Mouse (Mus musculus): ENCODE results near the gene Tmprss11g. TPM values are rescaled to one million over a fixed set of nuclear protein-coding genes. Genes with fewer than 3 reads are reported as not detected.

Tmprss11g gene
- polyA plus RNA-seq (2012; rRNA removed), result not detected in 2 replicates

DNA sequence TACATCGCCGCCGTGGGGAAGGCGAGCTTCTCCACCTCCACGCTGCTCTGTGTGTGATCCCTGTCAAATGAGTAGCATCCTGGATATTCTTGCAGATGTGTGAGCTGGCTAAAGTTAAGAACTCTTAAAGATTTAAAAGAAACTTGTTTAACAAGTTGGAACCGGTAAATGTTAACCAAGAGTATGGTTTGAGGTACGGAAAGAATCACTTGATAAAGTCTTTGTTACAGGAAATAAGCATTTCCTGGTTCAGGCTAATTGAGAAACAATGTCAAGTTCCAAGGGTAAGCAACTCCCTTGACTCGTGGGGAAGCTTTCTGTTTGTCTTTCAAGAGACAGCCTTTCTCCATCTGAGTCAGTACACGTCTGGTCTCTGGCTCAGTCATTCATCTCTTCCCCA is at the start of gene Tmprss11g:
Tmprss11g (minus strand) TSS at position 101 of the 400 bp plus-strand sequence.
- H3K4me1 ChIP-seq (ENCODE audit: control insufficient read depth, insufficient read depth, low read length), result no peaks in the 10 kb centered on the region
- no peaks in the 10 kb centered on the region for H3K27me3 ChIP-seq (ENCODE audit: control insufficient read depth, insufficient read depth, low read length)
- H3K4me3 ChIP-seq (ENCODE audit: control insufficient read depth, low read depth, low read length), result no peak within 1 kb of the TSS
- TF ChIP-seq CTCF (IDR thresholded peaks at IDR 0.05; ENCODE audit: control insufficient read depth, insufficient read depth, insufficient replicate concordance, low read depth, low read length) (no peak), POLR2A (IDR thresholded peaks at IDR 0.05; ENCODE audit: control insufficient read depth, low read depth, low read length) (no peak)
- no peak within 1 kb of the TSS for H3K27ac ChIP-seq (ENCODE audit: control insufficient read depth, insufficient read depth, low read depth, low read length)
- no peaks in the 10 kb centered on the region for H3K36me3 ChIP-seq (ENCODE audit: control insufficient read depth, insufficient read depth, low read length)

DNA sequence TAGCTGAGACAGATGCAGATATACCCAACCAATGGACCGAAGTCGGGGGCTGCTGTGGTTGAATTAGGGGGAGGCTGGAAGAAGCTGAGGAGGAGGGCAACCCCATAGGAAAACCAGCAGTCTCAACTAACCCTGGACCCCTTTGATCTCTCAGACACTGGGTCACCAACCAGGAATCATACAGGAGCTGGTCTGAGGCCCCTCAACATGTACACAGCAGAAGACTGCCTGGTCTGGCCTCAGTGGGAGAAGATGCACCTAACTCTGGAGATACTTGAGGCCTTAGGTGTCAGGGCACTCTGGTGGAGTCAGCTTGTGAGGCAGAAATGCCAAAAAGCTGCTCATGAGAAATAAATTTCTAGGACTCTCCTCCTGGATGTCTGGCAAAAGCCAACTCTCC is 28.3 kb upstream of the Tmprss11g start:
- Histone ChIP-seq H3K36me3 (ENCODE audit: control insufficient read depth, insufficient read depth, low read length) (no peaks in the 10 kb centered on the region), H3K4me3 (ENCODE audit: control insufficient read depth, low read depth, low read length) (no peak overlapping the region), H3K27me3 (ENCODE audit: control insufficient read depth, insufficient read depth, low read length) (no peaks in the 10 kb centered on the region), H3K4me1 (ENCODE audit: control insufficient read depth, insufficient read depth, low read length) (no peaks in the 10 kb centered on the region), H3K27ac (ENCODE audit: control insufficient read depth, insufficient read depth, low read depth, low read length) (no peak overlapping the region)
- TF ChIP-seq POLR2A (IDR thresholded peaks at IDR 0.05; ENCODE audit: control insufficient read depth, low read depth, low read length) (no peak), CTCF (IDR thresholded peaks at IDR 0.05; ENCODE audit: control insufficient read depth, insufficient read depth, insufficient replicate concordance, low read depth, low read length) (no peak)

GRCm38 (mm10) chr5:86540601-86541000 is 22.2 kb upstream of the Tmprss11g start:
- H3K4me3 ChIP-seq (ENCODE audit: control insufficient read depth, low read depth, low read length), result no peak overlapping the region
- no peak overlapping the region for H3K27ac ChIP-seq (ENCODE audit: control insufficient read depth, insufficient read depth, low read depth, low read length)
- no peaks in the 10 kb centered on the region for H3K36me3 ChIP-seq (ENCODE audit: control insufficient read depth, insufficient read depth, low read length)
- no peaks in the 10 kb centered on the region for H3K4me1 ChIP-seq (ENCODE audit: control insufficient read depth, insufficient read depth, low read length)
- TF ChIP-seq CTCF (IDR thresholded peaks at IDR 0.05; ENCODE audit: control insufficient read depth, insufficient read depth, insufficient replicate concordance, low read depth, low read length) (no peak), POLR2A (IDR thresholded peaks at IDR 0.05; ENCODE audit: control insufficient read depth, low read depth, low read length) (no peak)
- no peaks in the 10 kb centered on the region for H3K27me3 ChIP-seq (ENCODE audit: control insufficient read depth, insufficient read depth, low read length)

DNA sequence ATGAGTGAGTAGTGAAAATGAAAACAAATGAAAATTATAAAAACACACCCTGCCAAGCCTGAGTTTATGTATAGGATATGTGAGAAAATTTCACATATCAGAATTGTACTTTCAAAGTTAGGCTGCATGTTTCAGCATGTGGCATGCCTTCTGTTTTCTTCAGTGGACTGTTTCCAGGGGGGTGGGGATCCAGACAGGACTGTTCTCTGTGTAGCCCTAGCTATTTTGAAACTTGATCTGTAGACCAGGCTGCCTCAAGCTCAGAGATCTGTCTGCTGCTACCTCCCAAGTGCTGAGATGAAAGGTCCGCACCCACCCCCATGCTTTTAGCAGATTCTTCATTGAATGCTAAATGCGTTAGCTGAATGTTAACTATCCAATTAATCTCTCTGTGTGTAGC is 10.3 kb upstream of the Tmprss11g start:
- no peak overlapping the region for H3K27ac ChIP-seq (ENCODE audit: control insufficient read depth, insufficient read depth, low read depth, low read length)
- no peaks in the 10 kb centered on the region for H3K36me3 ChIP-seq (ENCODE audit: control insufficient read depth, insufficient read depth, low read length)
- TF ChIP-seq POLR2A (IDR thresholded peaks at IDR 0.05; ENCODE audit: control insufficient read depth, low read depth, low read length), result no peak
- no peak for TF ChIP-seq CTCF (IDR thresholded peaks at IDR 0.05; ENCODE audit: control insufficient read depth, insufficient read depth, insufficient replicate concordance, low read depth, low read length)
- H3K27me3 ChIP-seq (ENCODE audit: control insufficient read depth, insufficient read depth, low read length), result no peaks in the 10 kb centered on the region
- no peaks in the 10 kb centered on the region for H3K4me1 ChIP-seq (ENCODE audit: control insufficient read depth, insufficient read depth, low read length)
- H3K4me3 ChIP-seq (ENCODE audit: control insufficient read depth, low read depth, low read length), result no peak overlapping the region

- H3K36me3 ChIP-seq (ENCODE audit: control insufficient read depth, insufficient read depth, low read length), result no peaks in the 10 kb centered on the region
- no peak overlapping the region for H3K4me3 ChIP-seq (ENCODE audit: control insufficient read depth, low read depth, low read length)
- TF ChIP-seq POLR2A (IDR thresholded peaks at IDR 0.05; ENCODE audit: control insufficient read depth, low read depth, low read length), result no peak
- no peak for TF ChIP-seq CTCF (IDR thresholded peaks at IDR 0.05; ENCODE audit: control insufficient read depth, insufficient read depth, insufficient replicate concordance, low read depth, low read length)
- H3K4me1 ChIP-seq (ENCODE audit: control insufficient read depth, insufficient read depth, low read length), result no peaks in the 10 kb centered on the region
- H3K27me3 ChIP-seq (ENCODE audit: control insufficient read depth, insufficient read depth, low read length), result no peaks in the 10 kb centered on the region
- H3K27ac ChIP-seq (ENCODE audit: control insufficient read depth, insufficient read depth, low read depth, low read length), result no peak overlapping the region
Measured at GRCm38 (mm10) chr5:86511538-86511937, 6.9 kb downstream of the Tmprss11g start.

- TF ChIP-seq CTCF (IDR thresholded peaks at IDR 0.05; ENCODE audit: control insufficient read depth, insufficient read depth, insufficient replicate concordance, low read depth, low read length) (no peak), POLR2A (IDR thresholded peaks at IDR 0.05; ENCODE audit: control insufficient read depth, low read depth, low read length) (no peak)
- H3K27me3 ChIP-seq (ENCODE audit: control insufficient read depth, insufficient read depth, low read length), result no peaks in the 10 kb centered on the region
- H3K27ac ChIP-seq (ENCODE audit: control insufficient read depth, insufficient read depth, low read depth, low read length), result no peak overlapping the region
- no peak overlapping the region for H3K4me3 ChIP-seq (ENCODE audit: control insufficient read depth, low read depth, low read length)
- no peaks in the 10 kb centered on the region for H3K36me3 ChIP-seq (ENCODE audit: control insufficient read depth, insufficient read depth, low read length)
- H3K4me1 ChIP-seq (ENCODE audit: control insufficient read depth, insufficient read depth, low read length), result no peaks in the 10 kb centered on the region
Measured at GRCm38 (mm10) chr5:86493453-86493852, 24.9 kb downstream of the Tmprss11g start.

GRCm38 (mm10) chr5:86482562-86482961 is 35.8 kb downstream of the Tmprss11g start:
- H3K27ac ChIP-seq (ENCODE audit: control insufficient read depth, insufficient read depth, low read depth, low read length), result no peak overlapping the region
- no peaks in the 10 kb centered on the region for H3K36me3 ChIP-seq (ENCODE audit: control insufficient read depth, insufficient read depth, low read length)
- H3K4me1 ChIP-seq (ENCODE audit: control insufficient read depth, insufficient read depth, low read length), result no peaks in the 10 kb centered on the region
- no peak for TF ChIP-seq POLR2A (IDR thresholded peaks at IDR 0.05; ENCODE audit: control insufficient read depth, low read depth, low read length)
- TF ChIP-seq CTCF (IDR thresholded peaks at IDR 0.05; ENCODE audit: control insufficient read depth, insufficient read depth, insufficient replicate concordance, low read depth, low read length), result no peak
- H3K4me3 ChIP-seq (ENCODE audit: control insufficient read depth, low read depth, low read length), result no peak overlapping the region
- H3K27me3 ChIP-seq (ENCODE audit: control insufficient read depth, insufficient read depth, low read length), result no peaks in the 10 kb centered on the region

GRCm38 (mm10) chr5:86482031-86482430 is 36.4 kb downstream of the Tmprss11g start:
- H3K27ac ChIP-seq (ENCODE audit: control insufficient read depth, insufficient read depth, low read depth, low read length), result no peak overlapping the region
- H3K27me3 ChIP-seq (ENCODE audit: control insufficient read depth, insufficient read depth, low read length), result no peaks in the 10 kb centered on the region
- H3K4me1 ChIP-seq (ENCODE audit: control insufficient read depth, insufficient read depth, low read length), result no peaks in the 10 kb centered on the region
- H3K4me3 ChIP-seq (ENCODE audit: control insufficient read depth, low read depth, low read length), result no peak overlapping the region
- H3K36me3 ChIP-seq (ENCODE audit: control insufficient read depth, insufficient read depth, low read length), result no peaks in the 10 kb centered on the region
- TF ChIP-seq POLR2A (IDR thresholded peaks at IDR 0.05; ENCODE audit: control insufficient read depth, low read depth, low read length) (no peak), CTCF (IDR thresholded peaks at IDR 0.05; ENCODE audit: control insufficient read depth, insufficient read depth, insufficient replicate concordance, low read depth, low read length) (no peak)

All from testis, adult 2 months (tissue).